8 mouse cellular contexts compared by ENCODE assay signal in the genomic region with DNA sequence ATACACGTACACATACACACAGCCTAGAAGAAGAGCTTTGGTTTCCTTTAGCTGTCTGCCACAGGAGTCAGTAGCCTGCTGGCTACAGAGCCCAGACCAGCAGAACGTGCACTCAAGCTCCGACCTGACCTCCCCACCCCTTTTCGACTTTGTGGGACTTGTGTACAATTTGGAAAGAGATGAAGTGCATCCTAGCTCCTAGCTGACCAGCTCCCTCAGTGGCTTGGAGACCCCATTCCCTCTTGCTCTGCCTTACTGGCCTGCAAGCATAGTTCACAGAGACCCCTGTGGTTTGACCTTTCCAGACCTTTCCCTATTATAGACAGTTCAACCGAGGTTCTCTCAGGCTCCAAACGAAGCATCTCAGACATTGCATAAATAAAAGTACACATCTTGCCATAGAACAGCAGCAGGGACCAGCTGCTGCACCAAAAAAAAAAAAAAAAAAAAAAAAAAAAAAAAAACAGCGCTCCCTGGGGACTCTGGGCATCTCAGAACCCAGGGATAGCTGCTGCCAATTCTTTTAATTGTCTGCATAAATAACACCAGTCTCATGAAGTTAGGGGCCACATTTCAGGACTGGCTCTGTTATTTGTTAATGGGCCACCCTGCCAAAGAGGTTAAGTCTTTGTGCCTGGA.
A peak's percentile ranks its signal among the peaks of the same experiment; 100 is the strongest.
DNase-seq lines count a peak whose midpoint lies in the region; ATAC-seq and TF ChIP-seq lines count a peak whose summit lies in the region.

No protein-coding gene starts in this region.

- TF ChIP-seq CTCF in left cerebral cortex, adult 2 months (IDR thresholded peaks at IDR 0.05) = no peak
- TF ChIP-seq CTCF in forebrain, postnatal 0 days (IDR thresholded peaks at IDR 0.05; ENCODE audit: low read depth) = no peak
- TF ChIP-seq CTCF in olfactory bulb, adult 2 months (IDR thresholded peaks at IDR 0.05; ENCODE audit: insufficient read depth, low read depth, low read length) = no peak

- no peaks in the 10 kb centered on the region for H3K9me3 ChIP-seq in forebrain, postnatal 0 days (ENCODE audit: low read length)
- H3K9me3 ChIP-seq in limb, embryonic 15.5 days = no peaks in the 10 kb centered on the region

- intact Hi-C loops in left cerebral cortex, adult 2 months (cut with DNase I) = no loop called here
- intact Hi-C loops in left cerebral cortex, postnatal 25 days (cut with DNase I) = loop anchor here (5.0 kb wide), 1 partner anchor 293 kb away; a partner anchor contains a TSS

- H3K27ac ChIP-seq in left cerebral cortex, adult 2 months = no peak overlapping the region; the same call in 1 of the 2 replicates
- H3K27ac ChIP-seq in forebrain, postnatal 0 days (ENCODE audit: low read depth, low read length) = peak overlapping the region; percentile 83
- 0 out of 2 replicates have a peak overlapping the region, but pooled peaks have one; percentile 12 for H3K27ac ChIP-seq in limb, embryonic 15.5 days
- peak overlapping the region; percentile 89 for H3K27ac ChIP-seq in olfactory bulb, adult 2 months (ENCODE audit: insufficient read depth, low read depth, low read length)

- no peak for DNase-seq in left cerebral cortex, adult 2 months (ENCODE audit: extremely low spot score in 1 of 2, low spot score in 2 of 2)
- DNase-seq in left cerebral cortex, postnatal 25 days (ENCODE audit: low spot score in 2 of 2) = no peak
- DNase-seq in forebrain, postnatal 0 days = no peak
- no peak for DNase-seq in right cerebral cortex, adult 18-20 months
- no peak for DNase-seq in embryo, embryonic 11 days
- DNase-seq in layer of hippocampus, postnatal 36 days = no peak

- 0 out of 2 replicates have a peak, but pooled peaks cover 3% of the 10 kb centered on the region for H3K4me1 ChIP-seq in forebrain, postnatal 0 days (ENCODE audit: insufficient read depth)
- peaks cover 14% of the 10 kb centered on the region for H3K4me1 ChIP-seq in limb, embryonic 15.5 days
- H3K4me1 ChIP-seq in olfactory bulb, adult 2 months (ENCODE audit: control insufficient read depth, insufficient read depth, low read length) = peaks cover 8% of the 10 kb centered on the region; the same call in 1 of the 2 replicates

- 48% methylated on average over 7 of the region's 7 CpGs for WGBS in forebrain, postnatal 0 days
- 53% methylated on average over 7 of the region's 7 CpGs for WGBS in limb, embryonic 15.5 days
- WGBS in olfactory bulb, adult 2 months = 39% methylated on average over 7 of the region's 7 CpGs

- peak overlapping the region; percentile 57 for H3K9ac ChIP-seq in forebrain, postnatal 0 days
- H3K9ac ChIP-seq in limb, embryonic 15.5 days = no peak overlapping the region

- no peaks in the 10 kb centered on the region for H3K36me3 ChIP-seq in forebrain, postnatal 0 days (ENCODE audit: insufficient read depth)
- no peaks in the 10 kb centered on the region for H3K36me3 ChIP-seq in limb, embryonic 15.5 days

- no peaks in the 10 kb centered on the region for H3K27me3 ChIP-seq in forebrain, postnatal 0 days (ENCODE audit: insufficient read depth, low read length)
- H3K27me3 ChIP-seq in limb, embryonic 15.5 days = no peaks in the 10 kb centered on the region

- peak overlapping the region; percentile 50 for H3K4me3 ChIP-seq in left cerebral cortex, adult 2 months
- H3K4me3 ChIP-seq in forebrain, postnatal 0 days (ENCODE audit: low read depth, low read length) = peak overlapping the region; percentile 39
- peak overlapping the region; percentile 47 for H3K4me3 ChIP-seq in limb, embryonic 15.5 days
- peak overlapping the region; percentile 52 for H3K4me3 ChIP-seq in olfactory bulb, adult 2 months (ENCODE audit: insufficient read depth, low read depth, low read length)

- H3K4me2 ChIP-seq in forebrain, postnatal 0 days (ENCODE audit: low read depth) = peak overlapping the region; percentile 77
- peak overlapping the region; percentile 88 for H3K4me2 ChIP-seq in limb, embryonic 15.5 days

- peak; percentile 34 for ATAC-seq in forebrain, postnatal 0 days
- ATAC-seq in limb, embryonic 15.5 days (ENCODE audit: insufficient number of reproducible peaks, low FRiP score, low TSS enrichment, low read depth) = no peak; the same call in 1 of the 2 replicates

- no peak for TF ChIP-seq POLR2A in olfactory bulb, adult 2 months (IDR thresholded peaks at IDR 0.05; ENCODE audit: insufficient read depth, low read depth, low read length)
